Mouse (Mus musculus): ENCODE results near the gene Atp5mpl. TPM values are rescaled to one million over a fixed set of nuclear protein-coding genes. Genes with fewer than 3 reads are reported as not detected.
A peak's percentile ranks its signal among the peaks of the same experiment; 100 is the strongest.
"Not testable (repeated sequence)": the region's sequence is repeated elsewhere in the genome, so short reads cannot be mapped to it uniquely, and the experiment has no call there.

Atp5mpl gene
- polyA plus RNA-seq, 1 experiment from 2014 or later: 571 TPM

DNA sequence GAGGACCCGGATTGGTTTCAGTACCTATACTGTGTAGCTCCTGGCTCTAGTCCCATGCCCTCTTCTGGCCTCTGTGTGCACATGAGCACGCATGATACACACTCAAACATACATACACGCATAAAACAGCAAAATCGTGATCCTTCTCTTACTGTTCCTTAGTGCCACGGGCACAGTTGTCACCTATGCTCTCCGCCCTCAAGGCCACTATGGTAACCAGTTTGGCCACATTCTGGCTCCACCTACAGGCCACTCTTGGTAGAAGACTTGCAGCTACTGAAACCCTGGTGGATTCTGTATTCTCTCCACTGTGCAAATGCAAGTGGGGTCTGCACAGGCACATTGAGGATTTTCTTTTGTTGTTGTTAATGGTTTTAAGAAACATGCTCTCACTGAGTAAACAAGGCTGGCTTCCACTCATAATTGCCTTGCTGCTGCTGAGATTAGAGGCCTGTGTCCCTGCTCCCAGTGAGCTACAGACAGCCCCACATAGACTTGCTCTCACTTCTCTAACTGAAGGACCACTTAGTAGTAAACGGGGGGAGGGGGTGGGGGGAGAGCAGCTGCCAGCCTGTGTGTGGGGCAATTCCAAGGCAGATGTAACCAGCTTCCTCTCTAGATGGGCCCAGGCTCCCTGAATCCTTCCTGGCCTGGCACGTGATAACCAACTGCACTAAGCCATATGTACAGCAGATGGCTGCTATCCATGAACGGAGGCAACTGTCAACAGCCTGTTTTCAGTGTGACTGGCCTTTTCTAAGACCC, 8.5 kb downstream of the Atp5mpl start:
- peak; percentile 62 for ATAC-seq
- Histone ChIP-seq H3K4me3 (replicated peaks; ENCODE audit: low read length) (no peak overlapping the region), H3K9me3 (ENCODE audit: control insufficient read depth, low read length) (no peaks in the 10 kb centered on the region), H3K4me2 (ENCODE audit: low read length) (no peak overlapping the region), H3K9ac (replicated peaks; ENCODE audit: low read depth, low read length) (no peak overlapping the region), H3K27ac (ENCODE audit: low read length) (no peak overlapping the region), H3K36me3 (ENCODE audit: control insufficient read depth, insufficient read depth) (peaks cover 20% of the 10 kb centered on the region), H3K27me3 (replicated peaks; ENCODE audit: control insufficient read depth, insufficient read depth, low read length) (no peaks in the 10 kb centered on the region; the same call in 1 of the 2 replicates), H3K4me1 (replicated peaks; ENCODE audit: control insufficient read depth, insufficient read depth, low read length) (no peaks in the 10 kb centered on the region)
- WGBS: 41% methylated on average over 9 of the region's 9 CpGs

- no peak overlapping the region for H3K4me3 ChIP-seq (replicated peaks; ENCODE audit: low read length)
- WGBS: 84% methylated on average over 5 of the region's 5 CpGs
- H3K9me3 ChIP-seq (ENCODE audit: control insufficient read depth, low read length): no peaks in the 10 kb centered on the region
- H3K4me1 ChIP-seq (replicated peaks; ENCODE audit: control insufficient read depth, insufficient read depth, low read length): peaks cover 4% of the 10 kb centered on the region; the same call in 1 of the 2 replicates
- no peak overlapping the region for H3K9ac ChIP-seq (replicated peaks; ENCODE audit: low read depth, low read length)
- H3K36me3 ChIP-seq (ENCODE audit: control insufficient read depth, insufficient read depth): peaks cover 15% of the 10 kb centered on the region
- no peak overlapping the region for H3K4me2 ChIP-seq (ENCODE audit: low read length)
- ATAC-seq: no peak
- no peaks in the 10 kb centered on the region; the same call in 1 of the 2 replicates for H3K27me3 ChIP-seq (replicated peaks; ENCODE audit: control insufficient read depth, insufficient read depth, low read length)
- no peak overlapping the region for H3K27ac ChIP-seq (ENCODE audit: low read length)
These were observed 10.6 kb downstream of the Atp5mpl start for GRCm38 (mm10) chr12:111956173-111956572.

GRCm38 (mm10) chr12:111951701-111952100, 15.1 kb downstream of the Atp5mpl start:
- Histone ChIP-seq H3K36me3 (ENCODE audit: control insufficient read depth, insufficient read depth) (no peaks in the 10 kb centered on the region), H3K4me1 (replicated peaks; ENCODE audit: control insufficient read depth, insufficient read depth, low read length) (peaks cover 4% of the 10 kb centered on the region; the same call in 1 of the 2 replicates), H3K27ac (ENCODE audit: low read length) (no peak overlapping the region), H3K4me2 (ENCODE audit: low read length) (no peak overlapping the region), H3K9ac (replicated peaks; ENCODE audit: low read depth, low read length) (no peak overlapping the region), H3K9me3 (ENCODE audit: control insufficient read depth, low read length) (no peaks in the 10 kb centered on the region), H3K27me3 (replicated peaks; ENCODE audit: control insufficient read depth, insufficient read depth, low read length) (no peaks in the 10 kb centered on the region; the same call in 1 of the 2 replicates), H3K4me3 (replicated peaks; ENCODE audit: low read length) (no peak overlapping the region)
- no peak for ATAC-seq
- WGBS: 33% methylated on average over 5 of the region's 5 CpGs

DNA sequence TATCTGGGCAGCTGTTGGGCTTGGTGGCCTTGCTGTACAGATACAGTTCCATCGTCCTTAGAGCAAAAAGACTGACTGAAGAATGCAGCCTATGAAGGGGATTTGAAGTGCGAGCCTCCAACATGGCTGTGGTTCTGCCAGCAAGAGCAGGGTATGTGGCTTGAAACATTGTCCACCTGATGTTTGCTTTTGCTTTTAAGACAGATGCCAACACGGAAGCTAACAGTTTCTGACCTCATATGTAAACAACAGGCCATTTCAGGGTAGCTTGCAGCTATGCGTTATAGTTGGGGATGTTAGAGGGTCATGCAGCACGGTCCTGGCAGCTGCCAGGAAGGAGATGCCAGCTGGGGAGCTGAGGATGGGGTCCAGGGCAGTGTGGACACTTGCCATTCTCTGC, 16.3 kb downstream of the Atp5mpl start:
- peaks cover 4% of the 10 kb centered on the region; the same call in 1 of the 2 replicates for H3K4me1 ChIP-seq (replicated peaks; ENCODE audit: control insufficient read depth, insufficient read depth, low read length)
- H3K4me2 ChIP-seq (ENCODE audit: low read length): no peak overlapping the region
- no peak overlapping the region for H3K4me3 ChIP-seq (replicated peaks; ENCODE audit: low read length)
- WGBS: 80% methylated on average over 5 of the region's 5 CpGs
- no peak overlapping the region for H3K27ac ChIP-seq (ENCODE audit: low read length)
- H3K9ac ChIP-seq (replicated peaks; ENCODE audit: low read depth, low read length): no peak overlapping the region
- H3K27me3 ChIP-seq (replicated peaks; ENCODE audit: control insufficient read depth, insufficient read depth, low read length): no peaks in the 10 kb centered on the region; the same call in 1 of the 2 replicates
- no peaks in the 10 kb centered on the region for H3K36me3 ChIP-seq (ENCODE audit: control insufficient read depth, insufficient read depth)
- ATAC-seq: no peak
- H3K9me3 ChIP-seq (ENCODE audit: control insufficient read depth, low read length): no peaks in the 10 kb centered on the region

DNA sequence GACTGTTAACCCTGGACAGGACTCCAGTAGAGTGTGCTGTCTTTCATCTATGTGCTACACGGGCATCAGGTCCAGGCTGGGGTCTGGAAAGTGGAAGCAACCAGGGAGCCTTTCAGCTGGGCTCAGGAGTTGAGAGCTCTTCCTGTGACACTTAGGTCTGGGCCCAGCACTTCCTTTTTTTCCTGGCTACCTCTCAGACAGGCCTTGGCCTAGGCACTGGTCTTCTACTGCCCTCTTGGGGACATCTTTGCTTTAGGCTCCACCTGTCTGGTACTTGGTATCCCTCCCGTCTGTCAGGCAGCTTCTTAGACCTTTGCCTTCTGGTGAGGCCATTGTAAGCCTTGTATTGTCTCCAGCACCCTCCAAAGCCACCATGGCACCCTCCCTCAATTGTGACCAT, 20.1 kb downstream of the Atp5mpl start:
- no peak for ATAC-seq

DNA sequence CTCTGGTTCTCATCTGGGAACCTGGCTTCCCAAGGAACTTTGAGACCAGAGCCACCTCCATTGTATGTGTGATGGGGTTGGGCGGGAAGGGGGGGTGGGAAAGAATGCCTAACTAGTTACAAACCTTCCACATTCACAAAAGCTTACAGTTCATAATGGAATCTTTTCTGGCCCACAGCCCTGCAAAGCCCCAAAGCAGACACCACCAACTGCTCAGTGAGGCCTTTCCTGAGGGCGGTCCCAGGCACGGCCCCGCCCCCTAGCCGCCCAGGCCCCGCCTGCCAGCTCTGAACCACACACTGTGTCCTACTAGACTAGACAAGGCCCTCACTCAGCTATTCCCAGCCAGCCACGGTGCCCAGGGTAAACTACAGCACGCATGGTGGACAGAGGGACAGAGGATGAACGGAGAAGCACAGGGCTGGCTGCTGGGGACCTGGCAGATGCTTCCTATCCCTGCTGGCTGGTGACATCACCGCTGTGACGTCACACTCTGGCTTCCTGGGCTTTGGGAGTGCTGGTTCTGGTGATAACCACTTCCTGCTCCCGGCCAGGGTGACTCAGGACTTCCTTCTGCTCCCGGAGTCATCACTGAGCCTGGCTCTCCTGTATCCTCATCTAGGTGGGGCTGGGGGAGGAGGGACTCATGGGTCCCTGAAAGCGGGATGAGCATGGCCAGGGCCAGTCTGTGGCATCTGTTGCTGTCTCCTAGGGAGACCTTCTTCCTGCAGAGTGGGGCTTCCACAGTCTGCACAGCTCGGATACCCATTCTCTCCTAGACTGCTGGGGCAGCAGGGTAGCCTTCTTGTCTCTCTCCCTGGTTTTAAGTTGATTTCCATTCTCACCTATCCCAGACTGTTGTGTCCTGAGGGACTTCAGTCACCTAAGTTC, 20.8 kb downstream of the Atp5mpl start:
- not testable (repeated sequence) for H3K9ac ChIP-seq (replicated peaks; ENCODE audit: low read depth, low read length); H3K4me3 ChIP-seq (replicated peaks; ENCODE audit: low read length); H3K4me2 ChIP-seq (ENCODE audit: low read length); H3K36me3 ChIP-seq (ENCODE audit: control insufficient read depth, insufficient read depth); H3K27ac ChIP-seq (ENCODE audit: low read length); H3K9me3 ChIP-seq (ENCODE audit: control insufficient read depth, low read length); H3K27me3 ChIP-seq (replicated peaks; ENCODE audit: control insufficient read depth, insufficient read depth, low read length); H3K4me1 ChIP-seq (replicated peaks; ENCODE audit: control insufficient read depth, insufficient read depth, low read length); ATAC-seq
- whole genome bisulfite sequencing: 55% methylated on average over 10 of the region's 15 CpGs

More for the DNA sequence above, 20.1 kb downstream of the Atp5mpl start:
- no peaks in the 10 kb centered on the region for H3K27me3 ChIP-seq (replicated peaks; ENCODE audit: control insufficient read depth, insufficient read depth, low read length)
- H3K4me1 ChIP-seq (replicated peaks; ENCODE audit: control insufficient read depth, insufficient read depth, low read length): peaks cover 2% of the 10 kb centered on the region; the same call in 1 of the 2 replicates
- no peak overlapping the region for H3K4me2 ChIP-seq (ENCODE audit: low read length)
- H3K9me3 ChIP-seq (ENCODE audit: control insufficient read depth, low read length): no peaks in the 10 kb centered on the region
- H3K27ac ChIP-seq (ENCODE audit: low read length): no peak overlapping the region
- WGBS: 45% methylated on average over 2 of the region's 2 CpGs
- H3K36me3 ChIP-seq (ENCODE audit: control insufficient read depth, insufficient read depth): no peaks in the 10 kb centered on the region
- no peak overlapping the region for H3K9ac ChIP-seq (replicated peaks; ENCODE audit: low read depth, low read length)
- H3K4me3 ChIP-seq (replicated peaks; ENCODE audit: low read length): no peak overlapping the region

- Histone ChIP-seq H3K4me1 (replicated peaks; ENCODE audit: control insufficient read depth, insufficient read depth, low read length) (no peaks in the 10 kb centered on the region), H3K27ac (ENCODE audit: low read length) (no peak overlapping the region), H3K27me3 (replicated peaks; ENCODE audit: control insufficient read depth, insufficient read depth, low read length) (no peaks in the 10 kb centered on the region), H3K9ac (replicated peaks; ENCODE audit: low read depth, low read length) (no peak overlapping the region), H3K36me3 (ENCODE audit: control insufficient read depth, insufficient read depth) (no peaks in the 10 kb centered on the region), H3K4me3 (replicated peaks; ENCODE audit: low read length) (no peak overlapping the region), H3K4me2 (ENCODE audit: low read length) (no peak overlapping the region), H3K9me3 (ENCODE audit: control insufficient read depth, low read length) (no peaks in the 10 kb centered on the region)
- no peak for ATAC-seq
- WGBS: 73% methylated on average over 8 of the region's 8 CpGs
These were observed 21.7 kb downstream of the Atp5mpl start for GRCm38 (mm10) chr12:111945115-111945514.

DNA sequence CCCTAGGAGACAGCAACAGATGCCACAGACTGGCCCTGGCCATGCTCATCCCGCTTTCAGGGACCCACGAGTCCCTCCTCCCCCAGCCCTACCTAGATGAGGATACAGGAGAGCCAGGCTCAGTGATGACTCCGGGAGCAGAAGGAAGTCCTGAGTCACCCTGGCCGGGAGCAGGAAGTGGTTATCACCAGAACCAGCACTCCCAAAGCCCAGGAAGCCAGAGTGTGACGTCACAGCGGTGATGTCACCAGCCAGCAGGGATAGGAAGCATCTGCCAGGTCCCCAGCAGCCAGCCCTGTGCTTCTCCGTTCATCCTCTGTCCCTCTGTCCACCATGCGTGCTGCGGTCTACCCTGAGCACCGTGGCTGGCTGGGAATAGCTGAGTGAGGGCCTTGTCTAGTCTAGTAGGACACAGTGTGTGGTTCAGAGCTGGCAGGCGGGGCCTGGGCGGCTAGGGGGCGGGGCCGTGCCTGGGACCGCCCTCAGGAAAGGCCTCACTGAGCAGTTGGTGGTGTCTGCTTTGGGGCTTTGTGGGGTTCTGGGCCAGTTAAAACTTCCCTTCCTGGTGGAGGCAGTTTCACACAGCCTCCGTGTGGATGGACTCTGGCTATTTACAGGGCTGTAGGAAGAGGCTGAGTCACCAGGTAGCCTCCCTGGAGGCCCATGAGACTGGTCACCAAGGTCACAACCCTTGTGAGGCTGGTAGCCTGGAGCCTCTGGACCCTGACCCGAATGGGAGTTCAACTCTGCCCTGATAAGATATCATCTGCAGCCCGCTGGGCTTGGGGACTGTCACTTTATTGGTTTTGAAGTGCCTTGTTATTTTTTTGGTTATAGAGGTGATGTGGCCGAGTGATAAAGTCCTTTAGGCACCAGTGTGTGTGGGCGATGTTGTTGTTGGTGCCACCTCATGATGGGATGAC, 22.5 kb downstream of the Atp5mpl start:
- H3K9ac ChIP-seq (replicated peaks; ENCODE audit: low read depth, low read length); H3K27ac ChIP-seq (ENCODE audit: low read length); H3K4me1 ChIP-seq (replicated peaks; ENCODE audit: control insufficient read depth, insufficient read depth, low read length); H3K36me3 ChIP-seq (ENCODE audit: control insufficient read depth, insufficient read depth); H3K27me3 ChIP-seq (replicated peaks; ENCODE audit: control insufficient read depth, insufficient read depth, low read length); H3K9me3 ChIP-seq (ENCODE audit: control insufficient read depth, low read length); H3K4me2 ChIP-seq (ENCODE audit: low read length); H3K4me3 ChIP-seq (replicated peaks; ENCODE audit: low read length); ATAC-seq: not testable (repeated sequence)
- 75% methylated on average over 12 of the region's 20 CpGs for WGBS
